Mouse (Mus musculus): ENCODE results near the gene Sbno1. TPM values are rescaled to one million over a fixed set of nuclear protein-coding genes. Genes with fewer than 3 reads are reported as not detected.

Sbno1 gene
- 35.2 and 36.9 TPM in 2 replicates for polyA plus RNA-seq (2015; fragmentation: Nextera tagmentation; extraction: Ambion mirVana)

GRCm38 (mm10) chr5:124425412-124426259, at the start of gene Sbno1:
Gene Sbno1, minus strand, starts transcription at chr5:124426001.

GRCm38 (mm10) chr5:124439447-124440093, 13.8 kb upstream of the Sbno1 start, which contains the start of gene Kmt5a:
Gene Kmt5a, plus strand, starts transcription at chr5:124439930.

GRCm38 (mm10) chr5:124362982-124363381, 62.8 kb downstream of the Sbno1 start, which contains the start of gene Cdk2ap1:
Gene Cdk2ap1, minus strand, starts transcription at chr5:124363082.

GRCm38 (mm10) chr5:124327510-124328364, 98.1 kb downstream of the Sbno1 start, which contains the start of the genes Mphosph9 and 2810006K23Rik:
Gene Mphosph9, minus strand, starts transcription at chr5:124327972.
Gene 2810006K23Rik, plus strand, starts transcription at chr5:124328089.

Small RNA genes lying within 50 kb of the gene (microRNA-seq; reads per million reads assigned to microRNA genes)
- gene Gm27486: 0.41 to 0.42 reads per million in 2 experiments

Other genes starting within 250 kb of the Sbno1 start
- 2.0 and 2.3 TPM in 2 replicates for gene Pitpnm2, start 176.2 kb downstream of the Sbno1 start, polyA plus RNA-seq (2015; fragmentation: Nextera tagmentation; extraction: Ambion mirVana)
- 3.2 and 3.8 TPM in 2 replicates for gene Mphosph9, start 98.0 kb downstream of the Sbno1 start, polyA plus RNA-seq (2015; fragmentation: Nextera tagmentation; extraction: Ambion mirVana)
- 7.6 and 8.5 TPM in 2 replicates for gene 2810006K23Rik, start 97.9 kb downstream of the Sbno1 start, polyA plus RNA-seq (2015; fragmentation: Nextera tagmentation; extraction: Ambion mirVana)
- gene Cdk2ap1, start 62.9 kb downstream of the Sbno1 start, polyA plus RNA-seq (2015; fragmentation: Nextera tagmentation; extraction: Ambion mirVana): 61.2 and 82.7 TPM in 2 replicates
- 18.0 and 26.4 TPM in 2 replicates for gene Kmt5a, start 13.9 kb upstream of the Sbno1 start, polyA plus RNA-seq (2015; fragmentation: Nextera tagmentation; extraction: Ambion mirVana)
- gene Rilpl2, start 52.4 kb upstream of the Sbno1 start, polyA plus RNA-seq (2015; fragmentation: Nextera tagmentation; extraction: Ambion mirVana): 14.4 and 23.1 TPM in 2 replicates
- gene Snrnp35, start 57.1 kb upstream of the Sbno1 start, polyA plus RNA-seq (2015; fragmentation: Nextera tagmentation; extraction: Ambion mirVana): 13.4 and 15.0 TPM in 2 replicates
- gene Rilpl1, start 105.4 kb upstream of the Sbno1 start, polyA plus RNA-seq (2015; fragmentation: Nextera tagmentation; extraction: Ambion mirVana): 69.3 and 90.5 TPM in 2 replicates
- 349 and 403 TPM in 2 replicates for gene Tmed2, start 114.7 kb upstream of the Sbno1 start, polyA plus RNA-seq (2015; fragmentation: Nextera tagmentation; extraction: Ambion mirVana)
- gene Ddx55, start 126.9 kb upstream of the Sbno1 start, polyA plus RNA-seq (2015; fragmentation: Nextera tagmentation; extraction: Ambion mirVana): 4.3 and 5.4 TPM in 2 replicates
- gene Eif2b1, start 153.1 kb upstream of the Sbno1 start, polyA plus RNA-seq (2015; fragmentation: Nextera tagmentation; extraction: Ambion mirVana): 57.1 and 60.7 TPM in 2 replicates
- gene Gtf2h3, start 153.1 kb upstream of the Sbno1 start, polyA plus RNA-seq (2015; fragmentation: Nextera tagmentation; extraction: Ambion mirVana): 19.6 and 24.5 TPM in 2 replicates
- gene Atp6v0a2, start 202.6 kb upstream of the Sbno1 start, polyA plus RNA-seq (2015; fragmentation: Nextera tagmentation; extraction: Ambion mirVana): 17.0 and 19.4 TPM in 2 replicates